Mouse (Mus musculus) heart, adult 11 months (tissue): Measurements from ENCODE around the gene Ilf3.

Experiments
- DNase-seq: peaks from one replicate; pipeline ENCODE4 v3.0.0; 2022

Ilf3 gene

DNA sequence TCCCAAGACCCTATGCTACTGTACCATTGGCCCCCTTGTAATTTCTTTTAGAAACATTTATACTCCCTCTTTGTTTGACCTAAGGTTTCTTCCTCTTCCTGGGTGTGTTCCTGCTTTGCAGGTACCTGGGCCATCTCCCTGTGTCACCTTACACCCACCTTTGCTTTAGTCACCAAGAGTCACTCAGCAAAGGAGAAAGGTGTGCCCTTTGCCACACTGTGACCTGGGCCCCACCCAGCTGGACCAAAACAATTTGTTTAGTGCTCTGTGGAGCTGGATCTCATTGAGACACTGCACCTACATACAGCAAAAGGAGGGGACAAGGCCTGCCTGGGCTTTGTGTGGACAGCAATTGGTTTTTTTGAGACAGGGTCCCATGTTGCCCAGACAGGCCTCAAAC is 72.7 kb downstream of the Ilf3 start:
- DNase-seq, result no peak

DNA sequence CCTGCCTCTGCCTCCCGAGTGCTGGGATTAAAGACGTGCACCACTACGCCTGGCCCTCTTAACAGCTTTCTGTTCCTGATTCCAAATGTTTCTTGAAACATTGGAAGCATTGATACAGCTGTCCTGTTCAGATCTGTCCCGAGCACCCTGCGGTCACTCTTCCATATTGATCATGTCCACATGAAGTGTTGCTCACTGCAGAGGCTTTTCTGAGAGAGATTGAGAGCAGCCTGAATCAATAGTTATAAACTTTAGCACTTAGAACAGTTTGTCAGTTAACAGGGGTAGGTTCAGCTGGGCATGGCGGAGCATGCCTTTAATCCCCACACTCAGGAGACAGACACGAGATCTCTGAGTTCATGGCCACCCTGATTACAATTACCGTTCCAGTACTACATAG is 76.2 kb downstream of the Ilf3 start:
- no peak for DNase-seq

GRCm38 (mm10) chr9:21444574-21444973 is 76.9 kb downstream of the Ilf3 start:
- no peak for DNase-seq

DNA sequence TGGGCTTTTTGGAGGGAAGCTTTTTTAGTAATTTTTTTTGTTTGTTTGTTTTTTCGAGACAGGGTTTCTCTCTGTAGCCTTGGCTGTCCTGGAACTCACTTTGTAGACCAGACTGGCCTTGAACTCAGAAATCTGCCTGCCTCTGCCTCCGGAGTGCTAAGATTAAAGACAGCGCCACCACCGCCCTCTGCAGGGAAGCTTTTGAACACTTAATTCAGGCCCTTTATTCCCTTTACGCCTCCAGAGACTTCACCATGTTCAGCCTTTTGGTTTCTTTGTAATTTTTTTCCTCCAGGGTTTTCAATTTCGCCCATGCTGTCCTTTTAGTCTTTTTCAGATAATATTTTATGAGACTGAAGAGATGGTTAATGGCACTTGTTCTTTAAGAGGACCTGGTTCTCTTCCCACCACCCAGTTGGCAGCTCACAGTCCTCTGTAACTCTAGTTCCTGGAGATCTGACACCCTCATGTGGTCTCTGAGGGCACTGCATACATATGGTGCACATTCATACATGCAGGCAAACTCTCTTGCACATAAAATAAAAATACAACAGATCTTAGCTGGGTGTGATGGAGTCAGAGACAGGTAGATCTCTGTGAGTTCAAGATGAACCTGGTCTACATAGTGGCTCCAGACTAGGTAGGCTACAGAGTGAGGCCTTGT is 77.5 kb downstream of the Ilf3 start:
- no peak for DNase-seq

DNA sequence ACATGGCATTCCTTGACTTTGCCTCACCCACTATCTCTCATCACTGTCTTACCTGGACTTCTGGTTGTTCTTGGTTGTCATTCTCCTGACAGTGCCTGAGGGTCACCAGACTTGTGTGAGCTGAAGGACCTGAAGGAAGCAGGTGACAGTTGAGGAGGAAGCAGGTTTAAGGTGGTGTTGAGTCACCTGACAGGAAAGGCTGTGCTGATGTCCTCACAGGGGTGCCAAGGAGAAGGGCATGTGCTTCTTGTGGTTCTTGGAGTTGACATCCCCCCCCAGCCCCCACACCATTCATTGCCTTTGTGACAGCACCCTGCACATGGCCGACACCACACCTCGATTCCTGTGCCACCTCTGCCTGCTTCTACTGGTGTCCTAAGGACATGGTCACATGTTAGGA is 80.1 kb downstream of the Ilf3 start:
- DNase-seq, result no peak

GRCm38 (mm10) chr9:21449710-21450109 is 82.0 kb downstream of the Ilf3 start:
- DNase-seq, result no peak

DNA sequence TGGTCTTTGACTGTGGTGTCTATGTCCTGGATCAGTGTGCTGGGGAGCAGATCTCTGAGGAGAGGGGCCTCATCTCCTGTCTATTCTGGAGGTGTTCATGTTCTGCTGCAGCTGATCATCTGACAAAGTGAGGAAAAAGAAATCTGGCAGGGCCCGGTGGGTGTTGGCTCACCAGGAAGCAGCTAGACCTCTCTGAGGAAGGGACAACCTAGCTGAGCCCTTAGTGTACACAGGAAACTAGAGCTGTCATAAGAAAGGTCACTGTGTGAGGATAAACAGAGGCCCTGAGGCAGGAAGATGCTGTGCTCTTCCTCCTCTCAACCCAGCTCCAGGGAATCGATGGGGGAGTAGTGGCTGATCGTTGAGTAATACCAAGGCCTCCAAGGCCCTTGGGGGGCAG is 82.6 kb downstream of the Ilf3 start:
- DNase-seq, result peak; percentile 95

- peak; percentile 96 for DNase-seq
These were observed 83.7 kb downstream of the Ilf3 start for GRCm38 (mm10) chr9:21451391-21451790.

DNA sequence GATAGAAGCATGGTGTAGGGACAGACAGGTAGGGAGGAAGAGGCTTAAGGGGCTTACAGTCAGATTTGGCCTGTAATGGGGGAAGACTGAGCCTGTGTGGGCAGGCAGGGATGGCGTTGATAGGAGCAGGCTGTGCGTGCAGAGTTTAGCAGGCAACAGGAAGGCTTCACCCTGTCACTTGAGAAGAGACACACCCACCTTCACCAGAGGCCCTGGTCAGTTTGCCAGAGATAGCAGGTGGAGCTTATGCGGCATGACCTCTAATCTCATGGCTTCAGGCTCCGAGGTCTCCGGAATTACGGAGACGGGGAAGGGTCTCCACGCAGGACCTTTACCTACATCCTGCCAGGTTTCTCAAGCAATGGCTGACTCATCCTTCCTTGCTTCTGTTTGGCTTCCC is 84.2 kb downstream of the Ilf3 start:
- DNase-seq, result peak; percentile 97

- peak; percentile 95 for DNase-seq
These were observed 85.3 kb downstream of the Ilf3 start for GRCm38 (mm10) chr9:21453003-21453402.

DNA sequence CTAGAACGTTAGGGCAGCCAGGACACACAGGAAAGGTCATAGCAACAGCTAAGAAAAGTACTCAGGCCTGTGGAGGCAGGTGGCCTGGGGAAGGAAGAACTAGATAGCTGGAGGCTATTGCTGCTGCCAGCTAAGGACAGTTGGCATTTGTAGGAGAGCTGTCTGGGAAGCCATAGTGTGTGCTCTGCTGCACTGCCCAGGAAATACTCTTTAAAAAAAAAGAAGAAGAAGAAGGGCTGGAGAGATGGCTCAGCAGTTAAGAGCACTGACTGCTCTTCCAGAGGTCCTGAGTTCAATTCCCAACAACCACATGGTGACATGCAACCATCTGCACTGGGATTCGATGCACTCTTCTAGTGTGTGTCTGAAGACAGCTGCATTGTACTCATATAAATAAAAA is 85.8 kb downstream of the Ilf3 start:
- DNase-seq, result no peak

- DNase-seq, result no peak
These were observed 86.9 kb downstream of the Ilf3 start for GRCm38 (mm10) chr9:21454556-21454955.
